Mouse (Mus musculus): ENCODE results near the gene Nrip3. TPM values are rescaled to one million over a fixed set of nuclear protein-coding genes. Genes with fewer than 3 reads are reported as not detected.

Nrip3 gene
- polyA plus RNA-seq, 1 experiment from 2014 or later, result 12.8 TPM

DNA sequence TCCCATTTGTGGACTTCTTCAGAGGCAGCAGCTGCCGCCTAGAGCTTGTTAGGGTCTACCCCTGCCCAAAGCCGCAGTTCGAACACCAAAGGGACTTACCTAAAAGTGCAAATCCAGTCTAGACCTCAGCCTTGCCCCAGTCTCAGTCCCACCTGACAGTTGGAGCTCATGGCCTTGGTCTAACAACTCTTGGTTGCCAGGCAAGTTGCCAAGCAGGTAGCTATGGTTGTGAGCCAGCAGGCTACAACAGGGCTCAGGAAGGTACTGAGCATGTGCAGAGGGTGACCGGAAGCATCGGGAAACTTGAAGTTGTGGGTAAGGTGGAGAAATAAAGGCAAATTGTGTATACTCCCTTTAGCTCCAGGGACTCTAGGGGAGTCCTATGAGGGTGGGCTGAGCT, 58.1 kb downstream of the Nrip3 start, which contains the start of gene BC051019:
TSS of gene BC051019 (minus strand) at position 154 of the 400 bp plus-strand sequence.
- WGBS, result 95% methylated on average over 5 of the region's 5 CpGs
- Histone ChIP-seq H3K4me3 (ENCODE audit: low read depth, low read length) (no peak within 1 kb of the TSS), H3K9me3 (replicated peaks; ENCODE audit: control insufficient read depth, low read length, poor library complexity, severe bottlenecking) (no peaks in the 10 kb centered on the region), H3K27me3 (ENCODE audit: control insufficient read depth, insufficient read depth, low read depth, low read length) (no peaks in the 10 kb centered on the region), H3K4me2 (ENCODE audit: low read length) (no peak within 1 kb of the TSS), H3K36me3 (ENCODE audit: control insufficient read depth, insufficient read depth, low read length) (no peaks in the 10 kb centered on the region), H3K27ac (ENCODE audit: low read length) (no peak within 1 kb of the TSS), H3K4me1 (ENCODE audit: control insufficient read depth, insufficient read depth, low read length) (no peaks in the 10 kb centered on the region), H3K9ac (ENCODE audit: low read depth, low read length) (no peak within 1 kb of the TSS)
- ATAC-seq, result no peak

DNA sequence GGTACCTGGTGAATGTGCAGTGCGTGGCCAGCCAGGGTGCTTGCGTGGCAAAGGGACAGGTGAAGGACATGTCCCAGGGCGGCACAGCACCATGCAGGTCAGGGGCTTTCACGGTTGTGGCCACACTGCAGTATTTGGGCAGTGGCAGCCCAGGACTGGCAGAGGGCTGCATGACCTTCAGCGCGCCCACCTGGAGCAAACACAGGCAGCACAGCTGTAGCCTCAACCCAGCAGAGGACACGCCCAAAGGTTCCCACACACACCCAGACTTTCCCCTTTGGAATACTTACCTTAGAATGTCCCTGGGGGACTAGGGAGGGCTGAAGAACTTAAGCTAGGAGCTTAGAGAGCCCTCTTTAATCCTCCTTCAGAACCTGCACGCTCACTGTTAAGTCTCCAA, 58.7 kb downstream of the Nrip3 start:
- WGBS, result 98% methylated on average over 8 of the region's 8 CpGs

DNA sequence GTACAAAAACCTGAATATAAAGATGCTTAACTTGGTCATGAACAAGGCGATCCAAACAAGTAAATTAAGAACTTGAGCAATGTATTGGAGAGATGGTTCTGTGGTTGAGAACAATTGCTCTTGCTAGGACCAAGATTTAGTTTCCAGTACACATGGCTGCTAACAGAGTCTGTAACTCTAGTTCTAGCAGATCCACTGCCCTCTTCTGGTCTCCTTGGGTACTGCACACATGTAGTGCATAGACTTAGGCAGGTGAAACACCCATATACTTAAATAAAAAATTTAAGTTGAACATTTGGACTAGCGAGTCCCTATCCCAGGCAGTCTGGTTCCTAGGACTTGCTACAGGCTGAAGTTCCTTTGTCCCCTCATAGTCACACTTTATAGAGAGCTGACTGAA, 59.2 kb downstream of the Nrip3 start:
- no peaks in the 10 kb centered on the region for H3K36me3 ChIP-seq (ENCODE audit: control insufficient read depth, insufficient read depth, low read length)
- H3K27ac ChIP-seq (ENCODE audit: low read length), result no peak overlapping the region
- no peak overlapping the region for H3K4me3 ChIP-seq (ENCODE audit: low read depth, low read length)
- no peak overlapping the region for H3K9ac ChIP-seq (ENCODE audit: low read depth, low read length)
- 95% methylated on average over 2 of the region's 2 CpGs for WGBS
- H3K4me2 ChIP-seq (ENCODE audit: low read length), result no peak overlapping the region
- no peaks in the 10 kb centered on the region for H3K9me3 ChIP-seq (replicated peaks; ENCODE audit: control insufficient read depth, low read length, poor library complexity, severe bottlenecking)
- no peak for ATAC-seq
- no peaks in the 10 kb centered on the region for H3K27me3 ChIP-seq (ENCODE audit: control insufficient read depth, insufficient read depth, low read depth, low read length)
- H3K4me1 ChIP-seq (ENCODE audit: control insufficient read depth, insufficient read depth, low read length), result no peaks in the 10 kb centered on the region

More for the DNA sequence above, 58.7 kb downstream of the Nrip3 start:
- Histone ChIP-seq H3K9me3 (replicated peaks; ENCODE audit: control insufficient read depth, low read length, poor library complexity, severe bottlenecking) (no peaks in the 10 kb centered on the region), H3K9ac (ENCODE audit: low read depth, low read length) (no peak overlapping the region), H3K4me1 (ENCODE audit: control insufficient read depth, insufficient read depth, low read length) (no peaks in the 10 kb centered on the region), H3K36me3 (ENCODE audit: control insufficient read depth, insufficient read depth, low read length) (no peaks in the 10 kb centered on the region), H3K27ac (ENCODE audit: low read length) (no peak overlapping the region), H3K27me3 (ENCODE audit: control insufficient read depth, insufficient read depth, low read depth, low read length) (no peaks in the 10 kb centered on the region), H3K4me3 (ENCODE audit: low read depth, low read length) (no peak overlapping the region), H3K4me2 (ENCODE audit: low read length) (no peak overlapping the region)
- no peak for ATAC-seq

DNA sequence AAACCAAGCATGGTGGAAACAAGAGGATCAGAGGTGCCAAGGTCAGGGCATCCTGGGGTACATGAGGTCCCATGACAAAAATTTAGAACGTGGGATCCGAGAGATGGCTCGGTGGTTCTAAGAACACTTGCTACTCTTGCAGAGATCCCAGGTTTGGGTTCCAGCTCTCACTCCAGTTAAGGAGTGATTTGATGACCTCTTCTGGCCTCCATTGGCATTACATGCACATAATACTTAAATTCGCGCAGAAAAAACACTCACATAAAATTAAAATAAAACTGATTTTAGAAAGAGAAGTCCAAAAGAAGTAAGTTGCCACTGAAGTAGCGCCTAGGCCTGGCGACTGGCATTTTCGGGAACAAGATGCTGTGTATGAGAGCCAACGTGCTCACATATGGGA, 62.5 kb downstream of the Nrip3 start:
- Histone ChIP-seq H3K27me3 (ENCODE audit: control insufficient read depth, insufficient read depth, low read depth, low read length) (no peaks in the 10 kb centered on the region), H3K9me3 (replicated peaks; ENCODE audit: control insufficient read depth, low read length, poor library complexity, severe bottlenecking) (no peaks in the 10 kb centered on the region), H3K27ac (ENCODE audit: low read length) (no peak overlapping the region), H3K4me1 (ENCODE audit: control insufficient read depth, insufficient read depth, low read length) (no peaks in the 10 kb centered on the region), H3K36me3 (ENCODE audit: control insufficient read depth, insufficient read depth, low read length) (no peaks in the 10 kb centered on the region), H3K9ac (ENCODE audit: low read depth, low read length) (no peak overlapping the region), H3K4me3 (ENCODE audit: low read depth, low read length) (no peak overlapping the region), H3K4me2 (ENCODE audit: low read length) (no peak overlapping the region)
- ATAC-seq, result no peak
- 68% methylated on average over 9 of the region's 9 CpGs for WGBS

DNA sequence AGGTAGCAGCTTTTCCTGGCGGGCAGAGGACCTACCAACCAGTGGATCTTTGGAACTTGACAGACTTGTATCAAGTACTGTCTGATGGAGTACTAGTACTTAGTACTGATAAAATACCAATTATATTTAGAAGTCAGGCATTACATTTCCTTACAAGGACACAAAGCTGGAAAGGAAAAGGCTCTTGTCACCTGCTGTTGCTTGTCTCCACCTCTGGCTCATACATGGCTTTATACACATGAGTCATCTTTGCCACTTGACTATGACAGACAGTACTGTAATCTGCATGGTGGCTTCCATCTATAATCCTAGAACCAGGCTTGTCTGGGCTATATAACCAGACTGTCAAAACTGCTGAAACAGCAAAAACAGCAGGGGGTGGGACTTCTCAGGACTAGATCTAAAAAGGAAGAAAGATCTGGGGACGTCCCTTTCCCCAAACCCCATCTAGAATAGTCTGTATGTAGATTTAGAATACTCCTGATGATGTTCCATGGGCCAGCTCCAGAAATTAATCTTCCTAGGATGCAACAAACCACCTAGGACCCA, 68.3 kb downstream of the Nrip3 start:
- no peak overlapping the region for H3K4me2 ChIP-seq (ENCODE audit: low read length)
- H3K4me1 ChIP-seq (ENCODE audit: control insufficient read depth, insufficient read depth, low read length), result no peaks in the 10 kb centered on the region
- WGBS, result 95% methylated on average over 2 of the region's 2 CpGs
- H3K36me3 ChIP-seq (ENCODE audit: control insufficient read depth, insufficient read depth, low read length), result peaks cover 3% of the 10 kb centered on the region; the same call in 1 of the 2 replicates
- no peak for ATAC-seq
- H3K4me3 ChIP-seq (ENCODE audit: low read depth, low read length), result no peak overlapping the region
- H3K9ac ChIP-seq (ENCODE audit: low read depth, low read length), result no peak overlapping the region
- no peaks in the 10 kb centered on the region for H3K9me3 ChIP-seq (replicated peaks; ENCODE audit: control insufficient read depth, low read length, poor library complexity, severe bottlenecking)
- H3K27ac ChIP-seq (ENCODE audit: low read length), result no peak overlapping the region
- H3K27me3 ChIP-seq (ENCODE audit: control insufficient read depth, insufficient read depth, low read depth, low read length), result no peaks in the 10 kb centered on the region

DNA sequence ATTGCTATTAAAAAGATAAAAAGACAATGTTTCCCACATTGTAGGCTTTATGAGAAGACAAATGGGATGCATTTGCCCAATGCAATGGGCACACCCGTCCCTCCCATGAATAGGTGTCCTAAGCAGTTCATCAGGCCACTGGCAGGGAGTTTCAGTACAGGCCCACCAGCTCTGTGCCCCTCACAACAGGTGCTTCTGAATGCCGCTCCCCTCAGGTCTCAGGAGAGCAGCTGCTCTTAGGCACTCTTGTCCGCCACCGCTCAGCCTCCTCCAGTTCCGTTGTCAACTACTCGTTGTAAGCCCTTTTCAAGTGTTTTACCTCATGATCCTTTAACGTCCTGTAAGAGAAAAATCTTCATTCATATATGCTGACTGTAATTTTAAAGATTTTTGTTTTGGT, 69.6 kb downstream of the Nrip3 start:
- H3K27ac ChIP-seq (ENCODE audit: low read length), result no peak overlapping the region
- WGBS, result 93% methylated on average over 7 of the region's 7 CpGs
- no peak overlapping the region for H3K4me2 ChIP-seq (ENCODE audit: low read length)
- no peak overlapping the region for H3K4me3 ChIP-seq (ENCODE audit: low read depth, low read length)
- no peak for ATAC-seq
- peaks cover 3% of the 10 kb centered on the region; the same call in 1 of the 2 replicates for H3K36me3 ChIP-seq (ENCODE audit: control insufficient read depth, insufficient read depth, low read length)
- H3K4me1 ChIP-seq (ENCODE audit: control insufficient read depth, insufficient read depth, low read length), result no peaks in the 10 kb centered on the region
- H3K9me3 ChIP-seq (replicated peaks; ENCODE audit: control insufficient read depth, low read length, poor library complexity, severe bottlenecking), result no peaks in the 10 kb centered on the region
- no peaks in the 10 kb centered on the region for H3K27me3 ChIP-seq (ENCODE audit: control insufficient read depth, insufficient read depth, low read depth, low read length)
- no peak overlapping the region for H3K9ac ChIP-seq (ENCODE audit: low read depth, low read length)

DNA sequence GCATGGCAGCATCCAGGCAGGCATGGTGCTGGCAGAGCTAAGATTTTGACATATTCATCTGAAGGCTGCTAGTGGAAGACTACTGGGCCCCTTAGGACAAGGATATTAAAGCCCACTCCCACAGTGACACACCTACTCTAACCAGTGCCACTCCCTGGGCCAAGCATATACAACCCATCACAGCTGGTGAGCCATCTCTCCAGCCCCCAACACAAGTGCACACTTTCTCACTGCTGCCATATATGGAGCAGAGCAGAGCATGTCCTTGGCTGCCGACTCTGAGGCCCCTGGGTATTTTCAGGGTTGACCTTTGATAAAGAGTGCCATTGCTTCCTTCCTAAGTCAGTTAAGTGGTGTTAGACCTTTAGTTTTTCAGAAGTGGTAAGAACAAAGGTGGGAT, 71.8 kb downstream of the Nrip3 start:
- Histone ChIP-seq H3K27ac (ENCODE audit: low read length) (no peak overlapping the region), H3K4me2 (ENCODE audit: low read length) (no peak overlapping the region), H3K4me1 (ENCODE audit: control insufficient read depth, insufficient read depth, low read length) (no peaks in the 10 kb centered on the region), H3K9me3 (replicated peaks; ENCODE audit: control insufficient read depth, low read length, poor library complexity, severe bottlenecking) (no peaks in the 10 kb centered on the region), H3K9ac (ENCODE audit: low read depth, low read length) (no peak overlapping the region), H3K36me3 (ENCODE audit: control insufficient read depth, insufficient read depth, low read length) (peaks cover 3% of the 10 kb centered on the region; the same call in 1 of the 2 replicates), H3K4me3 (ENCODE audit: low read depth, low read length) (no peak overlapping the region), H3K27me3 (ENCODE audit: control insufficient read depth, insufficient read depth, low read depth, low read length) (no peaks in the 10 kb centered on the region)
- no peak for ATAC-seq
- WGBS, result 88% methylated on average over 1 of the region's 1 CpGs

DNA sequence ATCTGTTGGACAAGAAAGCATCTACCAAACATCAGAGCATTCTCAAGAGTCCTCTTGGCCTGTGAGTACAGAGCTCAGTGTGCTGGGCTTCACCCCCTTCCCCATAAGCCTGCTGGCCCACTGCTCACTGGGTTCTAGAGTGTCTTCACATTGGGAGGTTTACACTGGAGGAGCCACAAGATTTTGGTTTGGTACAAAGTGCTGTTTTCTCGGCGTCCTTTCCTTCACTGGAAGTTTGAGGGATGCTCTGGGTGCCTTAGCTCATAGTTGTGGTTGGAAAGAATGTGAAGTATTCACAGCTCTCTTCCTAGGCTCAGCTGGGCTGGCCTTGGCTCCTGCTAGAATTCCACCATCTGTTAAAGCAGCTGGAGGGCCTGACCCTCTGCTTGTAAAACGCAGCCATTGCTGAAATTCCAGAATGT, 72.9 kb downstream of the Nrip3 start:
- Histone ChIP-seq H3K27me3 (ENCODE audit: control insufficient read depth, insufficient read depth, low read depth, low read length) (no peaks in the 10 kb centered on the region), H3K9ac (ENCODE audit: low read depth, low read length) (no peak overlapping the region), H3K4me2 (ENCODE audit: low read length) (no peak overlapping the region), H3K4me3 (ENCODE audit: low read depth, low read length) (no peak overlapping the region), H3K4me1 (ENCODE audit: control insufficient read depth, insufficient read depth, low read length) (0 out of 2 replicates have a peak, but pooled peaks cover 2% of the 10 kb centered on the region), H3K27ac (ENCODE audit: low read length) (no peak overlapping the region), H3K36me3 (ENCODE audit: control insufficient read depth, insufficient read depth, low read length) (peaks cover 3% of the 10 kb centered on the region; the same call in 1 of the 2 replicates), H3K9me3 (replicated peaks; ENCODE audit: control insufficient read depth, low read length, poor library complexity, severe bottlenecking) (no peaks in the 10 kb centered on the region)
- 77% methylated on average over 3 of the region's 3 CpGs for WGBS
- ATAC-seq, result no peak

All from midbrain, embryonic 16.5 days (tissue).